Mouse (Mus musculus) liver, embryonic 13.5 days (tissue): Measurements from ENCODE around the gene Sorbs1. TPM values are rescaled to one million over a fixed set of nuclear protein-coding genes. Genes with fewer than 3 reads are reported as not detected.

Experiments
- ATAC-seq: fragments of 200-750 bp; cut with Nextera tagmentation; 2 replicates; pipeline ENCODE4 v1.8.0; 2017; ENCODE audit warnings: low read depth, mild to moderate bottlenecking, moderate number of reproducible peaks, moderate library complexity
- DNase-seq: peaks from one replicate; pipeline ENCODE4 v3.0.0; 2022
- H3K27ac ChIP-seq: fragments of 300-500 bp; sonication (generic); 2 replicates; pipeline ENCODE4 v1.5.1; 2015; ENCODE audit warnings: moderate library complexity, mild to moderate bottlenecking, inconsistent platforms
- H3K27me3 ChIP-seq: fragments of 300-500 bp; sonication (generic); 2 replicates; pipeline ENCODE4 v1.6.1; 2015; ENCODE audit warnings: mild to moderate bottlenecking, inconsistent platforms
- H3K36me3 ChIP-seq: fragments of 300-500 bp; sonication (generic); 2 replicates; pipeline ENCODE4 v1.6.1; 2015; ENCODE audit warnings: mild to moderate bottlenecking, inconsistent platforms
- H3K4me1 ChIP-seq: fragments of 300-500 bp; sonication (generic); replicated peaks from 2 replicates; pipeline ENCODE4 v1.6.1; 2015; ENCODE audit warnings: inconsistent platforms
- H3K4me2 ChIP-seq: fragments of 300-500 bp; sonication (generic); 2 replicates; pipeline ENCODE4 v1.6.1; 2015; ENCODE audit warnings: inconsistent platforms, mild to moderate bottlenecking, moderate library complexity
- H3K4me3 ChIP-seq: fragments of 300-500 bp; sonication (generic); replicated peaks from 2 replicates; pipeline ENCODE4 v1.5.1; 2015; ENCODE audit warnings: mild to moderate bottlenecking, inconsistent platforms
- H3K9ac ChIP-seq: fragments of 300-500 bp; sonication (generic); 2 replicates; pipeline ENCODE4 v1.6.1; 2015; ENCODE audit warnings: mild to moderate bottlenecking, inconsistent platforms
- H3K9me3 ChIP-seq: fragments of 300-500 bp; sonication (generic); replicated peaks from 2 replicates; pipeline ENCODE4 v1.6.1; 2016; ENCODE audit warnings: inconsistent platforms
- WGBS: fragments of 180-500 bp; shearing (Covaris S2); methylation state at CpG from one replicate; pipeline ENCODE4 v1.1.7; 2015; ENCODE audit not compliant: insufficient replicate concordance; 5-methylcytosine and 5-hydroxymethylcytosine counted together
- polyA plus RNA-seq: library from polyadenylated mRNA; unstranded; fragments of >200 nt; fragmentation: Nextera tagmentation; extraction: Ambion mirVana; gene quantifications from 2 replicates; pipeline ENCODE4 v1.2.1, GENCODE M21; 2015

The Sorbs1 gene
- polyA plus RNA-seq, 1 experiment from 2014 or later: 28.8 TPM

DNA sequence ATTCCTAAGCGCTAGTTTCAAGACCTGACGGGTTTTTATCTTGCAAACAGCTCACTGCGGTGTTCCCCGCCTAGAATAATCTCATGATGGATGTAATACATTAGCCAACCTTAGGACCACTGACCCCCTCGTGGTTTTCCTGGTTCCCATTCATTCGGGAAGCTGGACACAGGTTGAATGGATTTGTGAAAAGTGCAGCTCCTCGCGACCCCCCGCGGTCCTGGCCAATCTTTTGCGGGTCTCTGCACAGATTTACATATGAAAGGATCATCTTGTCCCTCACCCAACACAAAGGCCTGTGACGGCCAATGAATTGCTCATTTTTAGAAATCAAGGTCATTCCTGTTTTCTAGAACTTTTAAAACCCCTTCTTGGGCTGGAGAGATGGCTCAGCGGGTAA, 240.9 kb downstream of the Sorbs1 start:
- Histone ChIP-seq H3K4me2 (no peak overlapping the region), H3K27me3 (peaks cover 27% of the 10 kb centered on the region), H3K4me3 (no peak overlapping the region), H3K27ac (no peak overlapping the region), H3K9me3 (no peaks in the 10 kb centered on the region), H3K36me3 (no peaks in the 10 kb centered on the region), H3K4me1 (peaks cover 45% of the 10 kb centered on the region), H3K9ac (no peak overlapping the region)
- DNase-seq (no peak), ATAC-seq (no peak)
- 33% methylated on average over 13 of the region's 13 CpGs for WGBS

- Histone ChIP-seq H3K9ac (peak within 1 kb of the TSS; percentile 79), H3K4me2 (peak within 1 kb of the TSS; percentile 97), H3K9me3 (no peaks in the 10 kb centered on the region), H3K27me3 (peaks cover 27% of the 10 kb centered on the region), H3K4me1 (peaks cover 56% of the 10 kb centered on the region), H3K4me3 (peak within 1 kb of the TSS; percentile 74), H3K27ac (peak within 1 kb of the TSS; percentile 64; the same call in 1 of the 2 replicates), H3K36me3 (no peaks in the 10 kb centered on the region)
- ATAC-seq (peak; percentile 90), DNase-seq (peak; percentile 67)
- under 1% methylated on average over 54 of the region's 54 CpGs for WGBS
These were observed 242.2 kb downstream of the Sorbs1 start, which contains the start of gene Pdlim1 for GRCm38 (mm10) chr19:40271308-40271892. Gene Pdlim1, minus strand, starts transcription at chr19:40271842.

- H3K27me3 ChIP-seq: peaks cover 27% of the 10 kb centered on the region
- peak overlapping the region; percentile 97 for H3K4me2 ChIP-seq
- peak overlapping the region; percentile 64; the same call in 1 of the 2 replicates for H3K27ac ChIP-seq
- peak; percentile 56 for ATAC-seq
- H3K4me3 ChIP-seq: peak overlapping the region; percentile 74
- peaks cover 56% of the 10 kb centered on the region for H3K4me1 ChIP-seq
- WGBS: 6% methylated on average over 63 of the region's 63 CpGs
- peak overlapping the region; percentile 79 for H3K9ac ChIP-seq
- no peaks in the 10 kb centered on the region for H3K36me3 ChIP-seq
- peak; percentile 31 for DNase-seq
- H3K9me3 ChIP-seq: no peaks in the 10 kb centered on the region
These were observed 242.9 kb downstream of the Sorbs1 start for GRCm38 (mm10) chr19:40270351-40271307.

DNA sequence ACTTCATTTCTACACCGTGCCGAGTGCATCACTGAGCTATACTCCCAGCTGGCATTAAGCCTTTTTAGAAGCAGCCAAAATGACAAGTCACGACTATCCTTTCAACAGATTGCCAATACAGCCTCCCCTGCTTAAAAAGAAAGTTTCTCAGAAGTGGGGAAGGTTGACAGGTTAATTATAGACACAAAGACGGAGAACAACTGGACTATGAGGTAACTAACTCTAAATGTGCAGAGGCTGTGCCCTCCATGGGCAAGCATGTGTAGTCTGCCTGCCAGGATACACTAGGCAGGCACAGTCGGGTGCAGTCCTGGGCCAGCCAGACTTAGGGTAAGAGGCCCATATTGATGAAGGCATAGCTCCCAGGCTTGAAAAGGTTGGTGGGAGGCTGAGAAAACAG, 244.1 kb downstream of the Sorbs1 start:
- Histone ChIP-seq H3K27ac (no peak overlapping the region), H3K27me3 (peaks cover 27% of the 10 kb centered on the region), H3K4me2 (peak overlapping the region; percentile 97), H3K9me3 (no peaks in the 10 kb centered on the region), H3K9ac (no peak overlapping the region), H3K4me3 (peak overlapping the region; percentile 74; the same call in 1 of the 2 replicates), H3K36me3 (no peaks in the 10 kb centered on the region), H3K4me1 (peaks cover 60% of the 10 kb centered on the region)
- ATAC-seq (no peak), DNase-seq (no peak)
- 77% methylated on average over 5 of the region's 5 CpGs for WGBS

DNA sequence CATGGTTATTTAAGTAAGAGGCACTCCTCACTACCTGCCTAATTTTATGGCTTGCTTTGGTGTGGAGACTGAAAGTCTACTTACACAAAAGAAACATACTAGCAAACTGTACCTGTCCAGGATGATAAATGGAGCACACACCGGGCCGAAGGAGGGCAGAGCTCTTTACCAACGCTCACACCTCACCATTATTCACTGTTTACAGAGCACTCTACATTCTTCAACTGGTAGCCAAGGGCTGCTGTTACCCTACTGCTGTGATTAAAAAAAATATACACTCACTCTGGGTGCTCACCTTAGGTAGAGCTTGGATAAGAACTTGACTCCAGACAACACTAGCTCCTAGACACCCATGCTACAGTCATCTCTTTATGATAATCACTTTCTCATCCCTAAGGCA, 245.1 kb downstream of the Sorbs1 start:
- Histone ChIP-seq H3K27me3 (peaks cover 27% of the 10 kb centered on the region), H3K4me1 (peaks cover 65% of the 10 kb centered on the region), H3K27ac (no peak overlapping the region), H3K9ac (no peak overlapping the region), H3K4me3 (no peak overlapping the region), H3K36me3 (no peaks in the 10 kb centered on the region), H3K4me2 (no peak overlapping the region), H3K9me3 (no peaks in the 10 kb centered on the region)
- 65% methylated on average over 3 of the region's 3 CpGs for WGBS
- ATAC-seq: no peak
- no peak for DNase-seq

GRCm38 (mm10) chr19:40267380-40267779, 246.2 kb downstream of the Sorbs1 start:
- Histone ChIP-seq H3K36me3 (no peaks in the 10 kb centered on the region), H3K4me2 (peak overlapping the region; percentile 3; the same call in 1 of the 2 replicates), H3K27me3 (peaks cover 17% of the 10 kb centered on the region), H3K27ac (peak overlapping the region; percentile 38; the same call in 1 of the 2 replicates), H3K4me1 (peaks cover 64% of the 10 kb centered on the region), H3K9me3 (no peaks in the 10 kb centered on the region), H3K4me3 (no peak overlapping the region), H3K9ac (no peak overlapping the region)
- ATAC-seq (no peak), DNase-seq (peak; percentile 31)
- WGBS: 45% methylated on average over 1 of the region's 1 CpGs

DNA sequence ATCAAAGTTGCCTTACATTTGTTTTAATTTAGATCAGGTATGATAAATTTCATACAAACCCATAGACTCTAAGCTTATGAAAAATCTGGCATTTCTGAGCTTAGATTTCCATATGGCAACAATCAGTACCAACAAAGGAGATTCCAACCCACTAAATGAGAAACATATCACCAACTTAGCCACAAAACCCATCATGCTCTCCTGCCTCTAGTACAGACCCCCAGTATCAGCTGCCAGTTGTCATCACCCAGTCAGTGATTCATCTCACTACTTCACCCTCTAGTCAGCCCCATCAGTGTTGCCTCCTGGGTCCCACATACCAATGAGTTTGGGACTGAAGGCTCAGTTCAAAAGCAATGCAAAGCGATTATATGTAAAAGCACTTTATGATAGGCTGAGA, 254.1 kb downstream of the Sorbs1 start:
- Histone ChIP-seq H3K27me3 (no peaks in the 10 kb centered on the region), H3K4me1 (peaks cover 41% of the 10 kb centered on the region), H3K4me3 (no peak overlapping the region), H3K27ac (no peak overlapping the region), H3K4me2 (no peak overlapping the region), H3K9me3 (no peaks in the 10 kb centered on the region), H3K9ac (no peak overlapping the region), H3K36me3 (peaks cover 4% of the 10 kb centered on the region; the same call in 1 of the 2 replicates)
- DNase-seq (no peak), ATAC-seq (no peak)
- WGBS: 68% methylated on average over 1 of the region's 1 CpGs

DNA sequence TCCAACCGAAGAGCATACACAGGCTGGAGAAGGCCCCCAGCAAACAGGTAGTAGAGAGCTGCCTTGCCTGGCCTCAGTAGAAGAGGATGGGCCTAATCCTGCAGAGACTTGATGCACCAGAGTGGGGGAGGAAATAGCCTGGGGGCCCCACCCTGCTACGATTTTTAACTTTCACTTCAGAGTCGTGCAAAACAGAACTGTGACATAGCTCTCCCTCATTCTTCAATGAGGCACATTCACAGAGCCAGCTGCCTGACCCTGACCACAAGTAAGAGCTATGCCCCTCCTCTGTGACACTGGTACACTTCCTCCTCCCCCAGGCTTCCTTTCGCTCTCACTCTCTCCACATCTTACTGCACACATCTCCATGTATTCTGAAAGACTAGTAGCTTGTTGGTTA, 256.2 kb downstream of the Sorbs1 start:
- Histone ChIP-seq H3K9ac (no peak overlapping the region), H3K4me3 (no peak overlapping the region), H3K4me2 (peak overlapping the region; percentile 9; the same call in 1 of the 2 replicates), H3K9me3 (no peaks in the 10 kb centered on the region), H3K36me3 (peaks cover 4% of the 10 kb centered on the region; the same call in 1 of the 2 replicates), H3K27ac (no peak overlapping the region), H3K4me1 (peaks cover 37% of the 10 kb centered on the region), H3K27me3 (no peaks in the 10 kb centered on the region)
- ATAC-seq (no peak), DNase-seq (no peak)
- 32% methylated on average over 4 of the region's 4 CpGs for WGBS

DNA sequence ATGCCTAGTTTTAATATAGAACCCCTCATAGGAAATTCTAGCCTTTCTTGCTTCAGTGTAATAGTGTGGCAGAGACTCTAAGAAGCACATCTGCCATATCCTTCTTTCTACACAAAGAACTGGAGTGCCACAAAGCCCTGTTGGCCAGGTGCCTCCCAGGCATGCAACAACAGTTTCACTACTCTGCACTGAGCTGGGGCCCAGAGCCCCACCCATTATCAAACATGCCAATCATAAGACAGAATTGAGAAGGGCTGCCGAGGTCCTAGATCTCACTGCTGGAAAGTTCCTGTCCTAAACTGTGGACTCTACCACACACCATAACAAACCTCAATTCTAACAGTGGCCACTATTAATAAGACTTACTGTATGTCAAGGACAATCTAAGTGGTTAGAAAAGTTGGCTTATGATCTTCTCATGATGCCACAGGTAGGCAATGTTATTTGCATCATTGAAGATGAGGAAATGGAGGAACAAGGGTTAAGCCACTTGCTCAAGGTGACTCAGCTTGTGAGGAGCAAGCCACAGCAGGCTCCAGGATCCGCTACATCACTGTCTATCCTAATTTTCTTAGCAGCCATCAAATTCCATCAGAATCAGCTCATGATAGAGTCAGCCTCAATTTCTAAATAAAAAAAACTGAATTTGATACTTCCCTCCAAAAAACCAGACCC, 257.1 kb downstream of the Sorbs1 start:
- Histone ChIP-seq H3K9ac (no peak overlapping the region), H3K27me3 (no peaks in the 10 kb centered on the region), H3K4me3 (no peak overlapping the region), H3K4me2 (no peak overlapping the region), H3K9me3 (no peaks in the 10 kb centered on the region), H3K4me1 (peaks cover 37% of the 10 kb centered on the region), H3K36me3 (peaks cover 4% of the 10 kb centered on the region; the same call in 1 of the 2 replicates), H3K27ac (no peak overlapping the region)
- DNase-seq (no peak), ATAC-seq (0 out of 2 replicates have a peak, but pooled peaks have one; percentile 38)
- WGBS: 36% methylated on average over 2 of the region's 2 CpGs

DNA sequence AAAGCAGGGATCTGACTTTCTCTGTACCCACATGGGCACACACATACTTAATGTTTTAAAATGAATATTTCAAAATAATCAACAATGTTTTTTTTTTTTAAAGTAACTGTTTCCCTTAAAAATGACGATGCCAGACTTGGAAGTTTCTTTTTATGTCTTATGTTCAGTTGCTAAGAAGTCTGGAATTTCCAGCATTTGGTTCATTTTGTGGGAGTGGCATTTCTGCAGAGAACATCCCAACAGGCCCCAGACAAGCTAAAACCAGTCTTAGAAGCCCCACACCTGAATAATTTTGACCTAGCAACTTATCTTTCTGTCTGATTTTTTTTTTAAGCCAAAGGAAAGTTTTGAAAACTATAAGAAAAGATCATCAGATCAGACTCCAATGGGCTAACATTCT, 258.0 kb downstream of the Sorbs1 start:
- ATAC-seq (no peak), DNase-seq (no peak)
- H3K9ac ChIP-seq: no peak overlapping the region
- no peaks in the 10 kb centered on the region for H3K9me3 ChIP-seq
- no peak overlapping the region for H3K27ac ChIP-seq
- no peaks in the 10 kb centered on the region for H3K27me3 ChIP-seq
- H3K4me1 ChIP-seq: peaks cover 28% of the 10 kb centered on the region
- no peak overlapping the region for H3K4me2 ChIP-seq
- H3K4me3 ChIP-seq: no peak overlapping the region
- H3K36me3 ChIP-seq: peaks cover 10% of the 10 kb centered on the region; the same call in 1 of the 2 replicates
- 66% methylated on average over 1 of the region's 1 CpGs for WGBS

DNA sequence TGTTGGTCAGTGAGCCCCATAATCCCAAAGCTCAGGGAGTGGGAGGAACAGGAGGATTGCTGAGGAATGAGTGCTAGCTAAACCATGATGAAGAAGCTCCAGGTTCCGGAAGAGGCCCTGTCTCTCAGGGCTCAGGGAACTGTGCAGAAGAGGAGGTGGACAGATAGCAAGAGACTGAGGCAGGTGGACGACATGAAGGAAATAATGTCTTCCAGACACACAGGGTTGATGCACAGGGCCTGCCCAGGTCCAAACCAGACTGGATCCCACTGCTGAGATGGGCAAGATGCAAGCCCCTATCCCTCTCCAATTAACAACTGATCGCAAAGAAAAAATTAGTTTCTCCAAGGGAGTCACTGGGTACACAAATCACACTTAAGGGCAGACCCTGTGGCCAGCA, 258.8 kb downstream of the Sorbs1 start:
- H3K27me3 ChIP-seq: no peaks in the 10 kb centered on the region
- peaks cover 22% of the 10 kb centered on the region for H3K4me1 ChIP-seq
- ATAC-seq (no peak), DNase-seq (no peak)
- no peak overlapping the region for H3K27ac ChIP-seq
- no peaks in the 10 kb centered on the region for H3K9me3 ChIP-seq
- H3K4me3 ChIP-seq: no peak overlapping the region
- no peak overlapping the region for H3K9ac ChIP-seq
- 70% methylated on average over 3 of the region's 3 CpGs for WGBS
- no peak overlapping the region for H3K4me2 ChIP-seq
- H3K36me3 ChIP-seq: peaks cover 10% of the 10 kb centered on the region; the same call in 1 of the 2 replicates
